Mouse (Mus musculus): Measurements from ENCODE around the gene Tulp4.
A peak's percentile ranks its signal among the peaks of the same experiment; 100 is the strongest.

Gene Tulp4

DNA sequence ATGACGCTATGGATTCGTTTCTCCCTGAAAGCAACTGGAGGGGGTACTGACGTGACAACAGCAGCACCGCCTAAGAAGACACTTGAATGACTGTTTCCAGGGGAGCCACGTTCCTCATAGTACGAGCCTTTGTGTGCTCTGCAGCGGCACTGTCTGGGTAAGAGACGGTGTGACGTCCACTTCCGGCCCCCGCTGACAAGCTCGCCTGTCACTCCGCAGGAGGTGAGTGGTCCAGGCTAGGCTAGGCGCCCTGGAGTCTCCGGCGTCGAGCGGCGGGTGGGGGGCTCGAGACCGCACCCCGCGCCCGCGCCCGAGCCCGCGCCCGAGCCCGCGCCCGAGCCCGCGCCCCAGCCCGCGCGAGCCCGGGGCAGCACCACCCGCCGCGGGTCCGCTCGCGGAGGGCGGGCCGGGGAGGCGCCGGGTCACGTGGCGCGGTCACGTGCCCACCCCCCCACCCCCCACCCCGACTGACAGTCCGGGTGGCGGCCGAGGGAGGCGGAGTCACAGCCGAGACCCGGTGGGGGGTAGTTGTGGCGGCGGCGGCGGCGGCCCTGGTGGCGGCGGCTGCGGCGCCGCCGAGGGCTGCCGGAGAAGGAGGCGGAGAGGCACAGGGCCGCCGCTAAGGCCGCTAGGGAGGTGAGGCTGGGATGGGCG, at the start of gene Tulp4:
Gene Tulp4, plus strand, starts transcription at position 77 of the 654 bp plus-strand sequence.
- DNase-seq (ENCODE audit: low spot score): peak; percentile 46

DNA sequence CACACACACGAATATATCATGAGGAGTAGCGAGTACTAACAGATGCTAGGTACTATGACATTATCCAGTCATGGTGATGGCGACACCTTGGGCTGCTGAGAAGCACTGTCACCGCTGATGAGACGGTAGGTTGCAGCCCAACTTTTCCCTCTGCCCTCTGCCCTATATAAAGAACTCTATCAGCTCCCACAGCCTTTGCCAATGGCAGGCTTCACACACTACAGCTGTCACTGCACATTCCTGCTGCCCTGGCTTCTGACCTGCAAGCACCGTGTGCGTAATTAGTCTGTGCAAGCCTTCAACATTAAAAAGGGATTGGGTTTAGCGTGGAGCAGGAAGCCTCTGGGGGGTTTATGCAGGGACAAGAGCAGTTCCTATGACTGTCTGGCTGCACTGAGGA, 43.4 kb upstream of the Tulp4 start:
- no peak for DNase-seq (ENCODE audit: low spot score)

DNA sequence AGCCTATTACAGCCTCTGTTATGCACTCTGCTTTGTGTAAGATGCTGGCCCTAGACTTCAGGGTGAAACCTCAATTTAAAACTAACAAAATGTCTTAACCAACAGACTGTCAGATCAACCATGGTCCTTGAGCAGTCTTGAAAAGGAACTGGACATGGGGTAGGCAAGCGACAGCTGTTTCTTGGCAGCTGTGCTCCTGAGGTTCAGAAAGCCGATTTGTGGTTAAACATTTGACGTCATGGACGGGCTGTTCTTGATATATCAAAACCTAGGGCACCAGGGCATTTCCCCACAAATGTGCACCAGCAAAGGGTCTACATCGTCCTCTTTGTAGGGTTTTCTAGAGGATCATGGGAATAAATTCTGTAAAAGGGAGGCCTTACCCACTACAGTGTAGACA, 42.7 kb upstream of the Tulp4 start:
- no peak for DNase-seq (ENCODE audit: low spot score)

DNA sequence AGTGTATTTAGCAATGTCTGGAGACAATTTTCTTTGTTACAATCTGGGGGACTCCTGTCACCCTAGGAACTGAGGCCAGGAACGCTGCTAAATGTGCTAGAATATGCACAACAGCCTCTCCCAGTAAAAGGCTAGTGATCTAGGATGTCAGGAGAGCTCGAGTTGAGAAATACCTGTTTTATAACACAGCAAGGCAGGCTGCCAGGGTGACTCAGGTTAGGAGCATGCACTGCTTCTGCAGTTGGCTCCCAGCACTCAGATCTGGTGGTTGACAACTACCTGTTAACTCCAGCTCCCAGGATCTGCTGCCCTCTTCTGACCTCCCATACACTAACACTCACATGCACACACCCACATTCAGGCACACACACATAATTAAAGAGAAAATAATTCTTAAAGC, 40.2 kb upstream of the Tulp4 start:
- DNase-seq (ENCODE audit: low spot score): no peak

DNA sequence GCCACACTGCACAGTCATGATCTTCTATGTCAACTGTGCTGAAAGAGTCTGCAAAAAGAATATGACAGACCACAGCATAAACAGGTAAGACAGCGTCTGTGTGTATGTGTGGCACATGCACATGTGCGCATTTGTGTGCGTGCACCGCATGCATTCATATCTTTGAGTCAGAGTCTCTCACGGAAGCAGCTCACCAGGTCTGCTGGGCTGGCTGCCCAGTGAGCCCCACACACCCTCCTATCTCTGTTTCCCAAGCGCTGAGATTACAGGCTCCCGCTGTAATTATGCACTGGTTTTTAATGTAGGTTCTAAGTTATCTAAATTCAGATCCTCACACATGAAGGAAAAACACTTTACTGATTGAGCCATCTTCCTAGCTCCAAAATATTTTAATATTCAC, 38.6 kb upstream of the Tulp4 start:
- DNase-seq (ENCODE audit: low spot score): no peak

DNA sequence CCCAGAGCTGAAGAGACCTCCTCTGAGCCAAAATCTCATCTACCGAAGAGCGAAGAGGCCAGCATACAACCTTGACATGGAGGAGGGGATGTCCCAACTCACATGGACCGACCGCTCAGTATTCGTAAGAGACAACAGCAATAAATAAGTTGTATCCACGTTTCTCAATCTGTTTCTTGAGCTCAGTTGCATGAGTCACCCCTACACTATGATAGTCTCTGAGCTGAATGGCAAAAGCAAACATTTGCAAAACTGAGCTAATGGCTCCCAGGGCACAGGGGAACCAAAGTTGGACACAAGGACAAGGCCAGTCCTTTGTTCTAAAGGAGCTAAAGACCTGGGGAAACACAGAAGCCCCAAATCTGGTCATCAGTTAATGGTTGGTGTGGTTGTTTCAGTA, 36.4 kb upstream of the Tulp4 start:
- DNase-seq (ENCODE audit: low spot score): no peak

DNA sequence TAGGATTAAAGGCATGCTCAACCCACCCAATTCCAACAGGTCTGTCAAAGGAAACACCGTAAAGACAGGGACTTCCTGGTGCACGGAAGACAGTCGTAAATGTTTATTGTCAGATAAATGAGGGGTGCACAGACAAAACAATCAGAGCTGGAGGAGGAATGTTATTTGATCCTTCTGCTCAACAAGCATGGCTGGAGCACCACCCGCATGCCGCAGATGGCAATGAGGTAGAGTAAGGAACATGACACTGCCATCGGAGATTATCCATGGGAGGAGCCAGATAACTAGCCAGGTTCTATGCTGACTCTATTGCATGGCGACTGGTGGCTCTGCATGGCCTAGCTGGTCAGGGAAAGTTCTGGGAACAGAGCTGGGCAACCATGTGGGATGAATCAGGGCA, 32.8 kb upstream of the Tulp4 start:
- no peak for DNase-seq (ENCODE audit: low spot score)

DNA sequence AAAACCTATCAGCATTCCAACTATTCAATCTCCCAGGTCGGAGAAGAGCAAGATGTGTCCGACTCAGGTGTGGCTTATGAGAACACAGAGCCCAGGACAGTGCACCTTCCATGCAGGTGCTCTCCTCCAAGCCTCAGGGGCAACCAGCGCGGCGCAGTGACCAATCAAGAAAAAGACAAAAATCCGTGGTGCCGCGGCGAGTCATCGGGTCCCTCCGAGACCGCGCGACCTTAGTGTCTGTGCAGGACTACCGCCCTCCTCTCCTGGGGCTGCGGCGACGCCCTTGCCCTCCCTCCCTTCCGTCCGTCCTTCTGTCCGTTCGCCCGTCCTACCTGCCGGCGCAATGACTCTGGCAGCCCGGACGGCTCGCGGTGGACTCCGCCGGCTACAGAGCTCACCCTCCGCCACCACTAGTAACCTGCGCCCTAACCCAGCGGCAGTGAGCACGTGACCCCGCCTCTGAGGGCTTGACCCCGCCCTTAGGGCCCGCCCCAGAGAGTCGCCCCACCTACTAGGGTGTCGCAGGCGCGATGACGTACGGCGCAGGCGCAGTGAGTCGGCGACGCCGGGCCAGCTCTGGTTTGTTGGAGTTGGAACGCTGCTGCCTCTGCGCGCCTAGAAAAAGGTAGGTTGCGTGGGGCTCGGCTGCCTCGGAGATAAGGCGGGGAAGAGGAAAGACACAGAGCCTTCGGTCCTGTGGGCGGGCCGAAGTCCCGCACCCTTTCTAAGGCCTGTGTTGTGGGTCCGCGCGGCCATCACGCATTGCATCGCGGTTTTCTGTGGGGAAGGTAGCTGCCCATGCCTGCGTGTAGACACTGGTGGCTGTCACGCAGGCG, 26.7 kb upstream of the Tulp4 start, which contains the start of the genes Serac1 and Gtf2h5:
Gene Serac1, minus strand, starts transcription at position 455 of the 836 bp plus-strand sequence.
Gene Gtf2h5, plus strand, starts transcription at position 500 of the 836 bp plus-strand sequence.
- DNase-seq (ENCODE audit: low spot score): peak; percentile 97

DNA sequence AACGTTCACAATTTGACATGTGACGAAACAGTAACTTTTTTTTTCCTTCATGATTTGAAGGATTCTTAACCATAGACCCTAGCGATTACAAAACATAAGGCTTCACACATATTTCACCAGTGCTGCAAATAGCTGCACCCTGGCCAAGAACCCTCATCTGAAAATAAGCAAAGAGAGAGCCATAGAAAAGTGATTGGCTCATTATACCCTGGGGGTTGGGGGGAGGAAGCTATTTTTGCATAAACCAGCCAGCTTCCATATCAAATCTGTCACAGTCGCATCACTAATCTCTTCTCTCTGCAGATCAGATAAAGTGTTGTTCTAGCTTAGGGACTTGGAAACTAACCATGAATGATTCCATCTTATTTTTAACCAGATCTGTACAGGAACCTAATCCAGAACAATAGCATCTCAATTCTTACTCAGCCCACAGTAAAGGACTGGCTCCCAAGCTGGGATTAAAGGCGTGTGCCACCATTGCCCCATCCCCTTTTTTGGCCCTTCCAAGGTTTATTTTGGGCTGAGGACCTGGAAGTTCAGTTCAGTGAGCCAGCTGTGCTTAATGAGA, 22.8 kb upstream of the Tulp4 start:
- no peak for DNase-seq (ENCODE audit: low spot score)

DNA sequence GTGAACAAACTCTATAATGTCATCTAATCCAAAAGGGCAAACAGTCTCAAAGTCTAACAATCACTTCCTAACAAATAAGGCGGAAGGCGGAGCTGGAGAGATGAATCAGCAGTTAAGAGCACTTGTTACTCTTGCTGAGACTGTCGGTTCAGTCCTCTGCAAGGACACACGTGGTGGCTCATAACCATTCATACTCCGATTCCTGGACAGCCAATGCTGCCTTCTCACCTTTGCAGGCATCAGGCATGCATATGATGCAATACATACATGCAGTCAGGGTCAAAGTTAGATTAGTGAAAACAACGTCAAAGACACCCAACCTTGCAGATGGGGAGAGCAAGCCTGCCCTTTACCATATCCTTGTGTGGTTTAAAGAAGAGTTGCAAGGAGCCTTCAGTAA, 14.6 kb upstream of the Tulp4 start:
- no peak for DNase-seq (ENCODE audit: low spot score)

DNA sequence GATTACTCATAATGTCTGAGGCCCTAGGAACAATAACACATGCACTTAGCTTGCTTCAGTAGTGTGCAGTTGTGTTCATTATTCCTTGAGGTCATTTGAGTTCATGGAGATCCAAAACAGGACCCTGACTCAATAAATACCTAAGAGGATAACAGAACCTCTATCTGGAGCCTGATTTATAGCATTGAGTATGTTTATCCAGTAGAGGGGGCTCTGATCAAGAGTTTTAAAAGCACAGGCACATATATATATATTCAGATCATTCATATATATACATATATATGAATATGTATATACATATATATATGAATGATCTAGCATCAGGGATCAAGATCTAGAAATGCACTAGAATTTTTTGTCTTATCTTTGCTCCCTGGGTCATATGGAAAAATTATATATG, 10.7 kb upstream of the Tulp4 start:
- DNase-seq (ENCODE audit: low spot score): no peak

DNA sequence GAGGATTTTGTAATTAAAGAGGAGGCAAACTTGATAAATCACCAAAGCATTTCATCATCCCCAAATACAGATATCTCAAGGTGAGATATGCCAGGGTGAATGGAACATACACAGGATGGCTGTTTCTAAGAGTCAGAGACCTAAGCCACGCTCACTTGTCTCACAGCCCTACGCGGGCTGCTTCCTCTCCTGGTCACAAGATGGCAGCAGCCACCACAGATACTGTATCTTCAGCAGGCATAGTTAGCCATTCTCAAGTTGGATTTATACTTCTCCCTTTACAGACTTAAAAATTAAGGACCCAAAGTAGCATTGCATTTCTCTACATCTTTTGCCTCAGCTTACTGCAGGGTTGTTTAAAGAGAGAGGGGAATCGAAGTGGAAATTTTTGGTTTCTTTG, 8.4 kb upstream of the Tulp4 start:
- no peak for DNase-seq (ENCODE audit: low spot score)

DNA sequence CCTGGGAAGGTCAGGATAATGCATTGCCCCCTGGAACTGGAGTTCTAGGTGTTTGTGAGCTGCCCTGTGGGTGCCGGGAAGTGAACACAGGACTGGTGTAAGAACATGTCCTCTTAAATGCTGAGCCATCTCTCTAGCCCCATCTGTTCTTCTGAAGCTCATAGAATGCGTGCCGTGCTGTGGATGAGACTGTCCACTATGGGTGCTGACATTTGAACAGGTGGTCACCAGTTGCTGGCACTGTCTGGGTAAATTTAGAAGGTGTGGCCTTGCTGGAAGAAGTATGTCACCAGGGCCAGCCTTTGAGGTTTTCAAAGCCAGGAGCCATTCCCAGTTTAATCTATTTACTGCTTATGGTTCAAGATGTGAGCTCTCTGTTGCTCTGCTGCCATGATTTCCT, 4.0 kb upstream of the Tulp4 start:
- DNase-seq (ENCODE audit: low spot score): no peak

DNA sequence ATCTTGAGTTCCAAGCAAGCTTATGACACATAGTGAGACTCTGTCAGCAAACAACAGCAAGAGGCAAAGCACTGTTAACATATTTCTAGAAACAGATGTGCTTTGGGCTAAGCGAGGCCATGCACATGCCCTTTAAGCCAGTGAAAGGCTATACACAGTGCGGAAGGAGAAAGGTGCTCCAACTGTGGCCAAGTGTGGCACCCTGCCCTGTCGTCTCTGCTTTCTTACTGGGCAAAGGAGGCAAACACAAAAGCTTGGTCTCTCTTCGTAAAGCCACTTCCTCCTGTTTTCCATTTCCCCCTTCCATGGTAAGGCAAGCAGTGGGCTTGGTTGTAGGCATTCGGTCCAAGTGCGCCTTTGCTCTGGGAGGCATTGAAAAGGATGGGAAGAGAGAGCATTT, 2.7 kb upstream of the Tulp4 start:
- no peak for DNase-seq (ENCODE audit: low spot score)

DNA sequence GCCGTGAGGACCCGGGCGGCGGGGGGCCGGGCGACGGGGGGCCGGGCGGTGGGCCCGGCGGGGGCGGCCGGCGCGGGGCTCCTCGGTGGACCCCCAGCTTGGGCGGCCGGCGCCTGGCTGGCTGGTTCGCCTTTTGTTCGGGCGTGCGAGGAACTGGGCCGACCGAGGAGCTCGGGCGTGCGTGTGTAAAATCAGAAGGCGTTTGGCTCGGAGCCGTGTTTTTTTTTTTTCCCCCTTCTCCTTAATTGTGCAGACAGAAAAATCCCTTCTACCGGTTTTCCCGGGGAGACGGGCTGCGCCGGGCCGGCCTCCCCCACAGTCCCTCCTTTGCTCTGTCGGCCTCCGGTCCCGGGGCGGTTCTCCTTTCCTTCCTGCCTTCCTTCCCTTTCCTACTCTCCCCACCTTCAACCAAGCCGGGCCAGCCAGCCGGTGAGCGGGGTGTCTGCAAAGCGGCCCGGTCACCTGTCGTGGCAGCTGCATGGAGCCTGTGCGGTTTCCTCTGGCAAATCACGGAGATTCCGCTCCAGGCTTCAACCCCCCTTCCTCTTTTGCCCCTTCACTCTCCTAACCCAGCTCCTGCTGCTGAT, 871 bp downstream of the Tulp4 start:
- peak; percentile 31 for DNase-seq (ENCODE audit: low spot score)

DNA sequence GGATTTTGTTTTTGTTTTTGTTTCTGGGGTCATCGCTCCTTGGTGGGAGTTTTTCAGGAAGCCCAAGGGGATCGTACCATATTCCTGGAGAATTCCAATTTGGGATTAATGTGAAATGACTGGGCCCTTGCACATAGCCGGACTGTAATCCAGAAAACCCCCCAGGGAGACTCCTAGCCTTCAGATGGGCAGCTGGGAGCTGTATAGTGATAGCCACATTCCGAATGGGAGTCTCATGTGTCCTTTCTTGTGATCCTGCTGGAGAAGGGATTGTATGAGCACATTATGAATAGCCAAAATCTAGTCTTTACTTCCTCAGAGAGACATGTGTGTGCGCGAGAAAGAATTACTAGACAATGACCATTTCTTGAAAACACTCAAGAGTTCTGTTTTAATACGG, 1.9 kb downstream of the Tulp4 start:
- no peak for DNase-seq (ENCODE audit: low spot score)

DNA sequence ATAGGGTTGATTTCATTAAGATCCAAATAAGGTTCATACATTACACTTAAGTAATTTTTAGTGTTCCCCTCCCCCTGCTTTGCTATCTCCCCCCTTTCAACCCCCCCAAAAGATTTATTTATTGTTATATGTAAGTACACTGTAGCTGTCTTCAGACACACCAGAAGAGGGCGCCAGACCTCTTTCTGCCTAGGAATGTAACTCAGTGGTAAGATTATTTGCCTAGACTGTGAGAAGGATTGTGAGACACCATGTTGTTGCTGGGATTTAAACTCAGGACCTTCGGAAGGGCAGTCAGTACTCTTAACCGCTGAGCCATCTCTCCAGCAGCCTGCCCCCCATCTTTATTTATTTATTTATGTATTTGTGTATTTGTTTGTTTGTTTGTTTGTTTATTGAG, 4.7 kb downstream of the Tulp4 start:
- DNase-seq (ENCODE audit: low spot score): no peak

DNA sequence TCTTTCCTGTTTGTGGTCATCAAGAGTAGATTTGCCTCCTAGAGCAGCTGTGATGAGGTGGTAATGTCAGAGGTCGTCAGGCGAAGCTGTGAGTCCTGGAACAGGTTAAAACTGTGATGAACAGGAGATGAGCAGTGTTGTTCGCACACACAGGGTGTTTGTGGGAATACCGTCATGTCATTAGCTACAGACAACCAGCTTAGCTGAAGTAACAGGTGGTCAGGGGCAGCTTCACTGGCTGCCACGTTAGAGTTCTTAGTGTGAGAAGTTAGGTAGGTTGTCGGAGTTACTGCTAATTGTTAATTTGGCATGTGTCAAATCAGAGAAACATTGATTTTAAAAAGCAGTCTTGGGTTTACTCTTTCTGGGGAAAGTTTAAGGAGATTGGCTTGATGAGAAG, 7.4 kb downstream of the Tulp4 start:
- DNase-seq (ENCODE audit: low spot score): no peak

DNA sequence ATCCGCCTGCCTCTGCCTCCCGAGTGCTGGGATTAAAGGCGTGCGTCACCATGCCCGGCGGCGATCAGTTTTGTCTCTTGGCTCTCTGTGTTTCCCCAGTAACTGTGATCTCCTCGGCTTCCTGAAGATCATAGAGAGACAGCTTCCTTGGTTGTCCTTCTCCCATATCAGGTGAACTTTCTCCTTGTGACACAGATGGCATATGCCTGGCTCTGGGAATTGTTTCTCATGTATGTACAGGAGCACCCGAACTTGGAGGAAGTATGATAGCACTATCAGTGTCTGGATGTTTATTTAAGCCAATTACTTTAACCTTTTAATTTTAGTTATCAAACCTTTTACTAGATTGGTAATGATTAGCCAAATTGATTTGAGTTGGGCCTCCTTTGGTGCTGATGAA, 8.8 kb downstream of the Tulp4 start:
- no peak for DNase-seq (ENCODE audit: low spot score)

DNA sequence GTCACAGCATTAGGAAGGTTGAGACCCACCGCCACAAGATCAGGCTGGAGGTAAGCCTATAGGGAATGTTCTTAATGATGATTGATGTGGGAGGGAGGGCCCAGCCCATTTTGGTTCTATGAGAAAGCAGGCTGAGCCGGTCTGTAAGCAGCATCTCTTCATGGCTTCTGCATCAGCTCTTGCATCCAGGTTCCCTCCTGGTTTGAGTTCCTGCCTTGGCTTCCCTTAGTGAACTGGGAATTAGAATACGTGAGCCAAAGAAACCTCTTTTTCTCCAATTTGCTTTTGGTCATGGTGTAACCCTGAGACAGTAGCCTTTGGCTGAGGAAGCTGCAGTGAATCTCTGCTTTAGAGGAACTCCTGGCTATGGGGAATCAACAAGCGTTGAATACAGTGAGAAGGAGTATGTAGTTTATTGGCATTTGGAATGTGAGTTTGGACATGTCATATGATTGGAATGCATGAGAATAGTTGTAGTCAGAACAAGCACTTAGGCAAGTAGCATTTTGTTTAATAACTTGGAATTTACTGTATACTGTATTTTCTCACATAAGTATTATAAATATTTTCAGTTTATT, 11.0 kb downstream of the Tulp4 start:
- no peak for DNase-seq (ENCODE audit: low spot score)

DNA sequence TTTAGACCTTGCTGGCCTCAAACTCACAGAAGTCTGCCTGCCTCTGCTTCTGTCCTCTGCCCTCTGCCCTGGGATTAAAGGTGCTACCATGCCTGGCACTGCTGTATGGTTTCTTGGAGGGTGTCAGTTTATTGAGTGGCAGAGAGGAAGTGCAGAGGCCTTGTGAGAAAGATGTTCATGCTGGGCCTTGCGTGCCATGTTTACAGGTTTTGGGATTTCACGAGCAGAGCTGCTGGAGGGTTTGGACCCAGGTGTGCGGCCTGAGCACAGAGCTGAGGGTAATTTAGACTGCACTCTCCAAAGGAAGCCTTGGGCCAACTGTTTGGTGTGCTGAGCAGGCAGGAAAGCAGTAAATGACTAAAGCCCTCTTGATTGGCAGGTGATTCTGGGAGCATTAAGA, 11.7 kb downstream of the Tulp4 start:
- no peak for DNase-seq (ENCODE audit: low spot score)

DNA sequence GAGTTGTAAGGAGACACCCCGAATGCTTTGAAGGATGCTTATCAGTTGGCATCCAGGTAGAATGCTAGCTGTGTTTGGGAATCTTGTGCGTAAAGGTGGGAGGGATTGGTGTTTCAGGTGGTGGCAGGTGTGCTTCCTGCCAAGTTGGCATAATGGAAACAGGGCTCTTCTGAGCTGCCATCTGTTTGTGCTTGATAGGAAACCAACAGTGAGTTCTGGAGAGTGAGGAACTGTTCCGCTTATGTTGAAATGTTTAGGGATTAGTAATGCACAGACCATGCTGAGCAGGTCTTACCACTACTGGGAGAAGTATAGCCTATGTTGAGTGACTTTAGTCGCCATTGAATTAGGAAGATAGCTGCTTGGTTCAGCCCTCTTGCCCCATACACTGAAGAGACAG, 12.6 kb downstream of the Tulp4 start:
- no peak for DNase-seq (ENCODE audit: low spot score)

DNA sequence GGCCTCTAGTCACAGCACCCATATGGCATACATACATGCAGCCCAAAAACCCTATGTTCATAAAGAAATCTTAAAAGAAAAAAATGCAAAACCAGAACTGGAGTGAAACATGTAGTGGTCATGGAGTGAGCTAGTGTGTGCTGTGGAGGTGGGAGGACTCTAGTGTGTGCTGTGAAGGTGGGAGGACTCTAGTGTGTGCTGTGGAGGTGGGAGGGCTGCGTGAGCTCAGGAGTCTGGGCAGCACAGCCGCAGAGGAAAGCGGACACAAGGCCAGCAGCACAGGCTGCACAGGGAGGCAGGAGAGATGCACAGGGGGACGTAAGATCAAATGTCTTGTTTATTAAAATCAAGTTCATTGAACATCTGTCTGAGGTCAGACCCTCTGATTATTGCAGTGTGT, 17.5 kb downstream of the Tulp4 start:
- DNase-seq (ENCODE audit: low spot score): no peak
